Mouse (Mus musculus): ENCODE measurements around the gene Sptlc2.
"Not testable (repeated sequence)": the region's sequence is repeated elsewhere in the genome, so short reads cannot be mapped to it uniquely, and the experiment has no call there.

Sptlc2 gene

DNA sequence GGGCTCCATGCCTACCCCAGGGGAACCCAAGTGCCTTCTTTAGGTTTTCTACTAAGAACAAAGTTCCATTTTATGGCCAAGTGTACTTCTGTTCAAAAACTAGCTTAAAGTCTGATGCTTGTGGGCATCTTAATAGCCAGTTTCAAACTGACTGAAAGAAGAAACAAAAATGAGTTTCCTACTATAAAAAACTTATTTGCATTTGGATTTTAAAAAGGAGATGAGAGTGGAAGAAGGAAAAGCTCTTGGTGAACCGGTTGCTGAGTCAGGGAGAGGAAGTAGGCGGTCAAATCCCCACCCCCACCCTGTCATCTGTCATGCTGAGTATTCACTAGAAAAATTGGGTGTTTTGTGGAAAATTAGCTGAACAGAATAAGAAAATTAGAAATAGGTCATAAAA lies 57.9 kb downstream of the Sptlc2 start:
- in situ Hi-C loops (cut with MboI), result no loop called here

DNA sequence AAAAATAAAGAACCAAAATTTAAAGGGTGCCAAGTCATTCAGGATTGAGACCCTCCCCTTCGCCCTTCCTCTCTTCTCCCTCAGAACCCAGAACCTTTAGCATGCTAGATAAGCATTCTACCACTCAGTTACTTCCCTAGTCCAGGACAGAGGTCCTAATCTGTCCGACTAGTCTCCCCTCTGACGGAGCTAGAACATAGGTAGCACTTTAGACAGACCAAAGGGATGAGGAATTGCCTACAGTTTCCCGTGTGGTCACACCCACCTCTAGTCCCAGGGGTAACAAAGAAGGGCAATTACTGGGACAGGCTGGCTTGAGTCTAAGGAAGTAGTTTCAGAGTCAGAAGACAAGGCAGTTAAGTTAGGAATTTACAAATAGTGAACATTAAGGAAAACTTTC lies 60.1 kb downstream of the Sptlc2 start:
- in situ Hi-C loops (cut with MboI), result no loop called here

DNA sequence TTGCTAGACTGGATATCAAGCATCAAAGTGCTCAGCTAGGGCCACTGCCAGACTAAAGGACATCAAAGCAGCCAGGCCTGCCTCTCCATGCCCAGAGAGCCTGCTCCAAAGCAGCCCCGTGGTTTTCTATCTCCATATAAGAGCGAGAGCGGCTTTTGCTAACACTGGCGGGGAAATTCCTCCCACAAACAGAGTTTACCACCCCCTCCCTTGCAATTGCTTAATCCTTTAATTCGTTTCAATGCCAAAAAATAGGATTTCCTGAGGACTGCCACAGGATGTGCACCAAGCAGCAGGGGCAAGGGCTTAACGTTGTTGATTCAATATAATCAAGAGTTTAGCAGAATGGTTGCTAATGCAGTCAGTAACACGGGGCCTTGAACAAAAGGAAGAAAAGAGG lies 60.5 kb downstream of the Sptlc2 start:
- in situ Hi-C loops (cut with MboI), result no loop called here

DNA sequence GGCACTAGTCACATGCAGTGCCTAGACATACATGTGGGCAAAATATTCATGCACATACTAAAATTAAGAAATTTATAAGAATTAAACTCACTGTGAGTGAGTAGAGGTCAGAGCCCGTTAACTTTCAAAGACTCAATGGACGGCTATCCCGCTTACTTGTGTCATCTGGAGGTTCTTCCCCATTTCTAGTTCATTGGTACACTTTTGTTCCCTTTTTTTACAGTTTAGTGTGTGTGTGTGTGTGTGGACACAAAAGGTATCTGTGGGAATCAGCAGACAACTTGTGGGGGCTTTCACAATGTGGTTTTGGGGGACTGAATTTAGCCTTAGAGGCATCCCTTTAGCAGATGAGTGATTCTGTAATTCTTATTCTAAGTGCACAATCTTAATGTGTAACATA lies 62.7 kb downstream of the Sptlc2 start:
- in situ Hi-C loops (cut with MboI), result no loop called here

GRCm38 (mm10) chr12:87319229-87319628 lies 68.9 kb downstream of the Sptlc2 start:
- in situ Hi-C loops (cut with MboI), result no loop called here

GRCm38 (mm10) chr12:87317951-87318350 lies 70.2 kb downstream of the Sptlc2 start:
- in situ Hi-C loops (cut with MboI), result no loop called here

GRCm38 (mm10) chr12:87313098-87313497 lies 75.1 kb downstream of the Sptlc2 start:
- in situ Hi-C loops (cut with MboI), result no loop called here

DNA sequence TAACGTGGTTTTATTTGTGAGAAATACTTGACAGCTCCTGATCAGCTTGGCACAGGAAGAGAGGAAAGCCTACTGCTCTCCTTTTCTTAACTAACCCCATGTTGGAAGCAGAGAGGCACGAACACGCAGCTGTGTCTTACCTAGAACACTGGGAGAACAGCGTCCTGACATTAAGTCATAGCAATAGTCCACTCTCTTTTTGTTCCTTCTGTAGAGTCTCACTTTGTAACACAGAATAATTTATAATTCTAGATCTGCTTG lies 81.6 kb downstream of the Sptlc2 start:
- in situ Hi-C loops (cut with MboI), result not testable (repeated sequence)

DNA sequence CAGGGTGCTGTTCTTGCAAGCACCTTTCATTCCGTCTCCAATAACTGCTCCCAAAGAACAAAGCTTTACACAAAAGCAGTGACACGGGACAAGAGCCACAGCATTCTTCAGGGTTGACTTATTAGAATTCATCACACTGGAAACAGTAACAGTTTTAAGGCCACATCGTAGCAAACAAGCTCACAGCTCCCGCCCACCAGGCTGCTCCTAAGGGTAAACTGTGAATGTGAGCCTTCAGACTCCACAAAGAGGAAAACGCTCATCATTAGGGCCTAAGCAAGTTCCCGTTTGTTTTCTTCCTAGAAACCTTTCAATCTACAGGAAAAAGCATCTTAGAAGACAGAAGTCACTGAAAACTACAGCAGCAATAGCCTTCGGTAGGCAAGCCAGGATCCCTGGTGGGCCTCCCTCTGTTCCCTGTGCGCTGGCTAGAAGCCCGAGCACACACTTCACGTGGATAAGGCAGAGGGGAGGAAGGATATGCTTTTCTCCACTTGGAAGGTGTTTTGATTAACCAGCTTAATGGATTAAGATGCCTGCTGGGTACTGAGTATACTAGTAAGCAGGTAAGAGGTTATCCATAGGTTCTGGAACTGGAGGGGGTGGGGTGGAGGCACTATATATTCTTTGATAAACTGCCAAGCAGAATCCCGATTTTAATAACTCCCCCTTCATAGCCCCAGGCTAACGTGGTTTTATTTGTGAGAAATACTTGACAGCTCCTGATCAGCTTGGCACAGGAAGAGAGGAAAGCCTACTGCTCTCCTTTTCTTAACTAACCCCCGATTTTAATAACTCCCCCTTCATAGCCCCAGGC lies 82.2 kb downstream of the Sptlc2 start:
- in situ Hi-C loops (cut with MboI), result no loop called here

DNA sequence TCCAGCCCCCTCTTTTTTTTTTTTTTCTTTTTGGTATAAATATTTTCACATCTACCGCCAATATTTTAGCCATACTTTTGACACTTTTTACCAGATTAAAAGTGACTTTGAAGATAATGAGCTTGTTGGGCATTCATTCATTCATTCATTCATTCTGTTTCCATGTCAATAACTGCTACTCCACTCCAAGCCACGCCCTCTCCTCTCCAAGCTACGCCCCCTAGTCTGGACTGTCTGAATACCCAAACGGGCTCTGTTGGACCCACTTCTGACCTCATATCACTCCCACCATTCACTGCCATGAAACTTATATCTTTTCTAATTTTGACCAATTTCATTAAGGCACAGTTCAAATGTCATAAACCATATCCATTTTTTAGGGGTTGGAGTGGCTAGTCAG lies 87.0 kb downstream of the Sptlc2 start:
- in situ Hi-C loops (cut with MboI), result no loop called here

DNA sequence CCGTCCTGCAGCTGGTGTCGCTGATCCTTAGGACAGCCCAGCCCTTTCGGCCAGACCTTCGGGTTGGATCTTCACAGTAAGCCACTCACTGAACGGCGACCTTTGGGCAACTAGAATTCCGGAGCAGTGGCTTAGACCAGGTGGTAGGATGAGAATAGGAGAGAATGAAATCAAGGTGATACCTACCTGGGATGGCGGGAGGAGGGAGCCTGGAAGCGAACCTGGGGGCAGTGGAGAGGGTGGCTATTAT lies 87.8 kb downstream of the Sptlc2 start:
- in situ Hi-C loops (cut with MboI), result no loop called here

DNA sequence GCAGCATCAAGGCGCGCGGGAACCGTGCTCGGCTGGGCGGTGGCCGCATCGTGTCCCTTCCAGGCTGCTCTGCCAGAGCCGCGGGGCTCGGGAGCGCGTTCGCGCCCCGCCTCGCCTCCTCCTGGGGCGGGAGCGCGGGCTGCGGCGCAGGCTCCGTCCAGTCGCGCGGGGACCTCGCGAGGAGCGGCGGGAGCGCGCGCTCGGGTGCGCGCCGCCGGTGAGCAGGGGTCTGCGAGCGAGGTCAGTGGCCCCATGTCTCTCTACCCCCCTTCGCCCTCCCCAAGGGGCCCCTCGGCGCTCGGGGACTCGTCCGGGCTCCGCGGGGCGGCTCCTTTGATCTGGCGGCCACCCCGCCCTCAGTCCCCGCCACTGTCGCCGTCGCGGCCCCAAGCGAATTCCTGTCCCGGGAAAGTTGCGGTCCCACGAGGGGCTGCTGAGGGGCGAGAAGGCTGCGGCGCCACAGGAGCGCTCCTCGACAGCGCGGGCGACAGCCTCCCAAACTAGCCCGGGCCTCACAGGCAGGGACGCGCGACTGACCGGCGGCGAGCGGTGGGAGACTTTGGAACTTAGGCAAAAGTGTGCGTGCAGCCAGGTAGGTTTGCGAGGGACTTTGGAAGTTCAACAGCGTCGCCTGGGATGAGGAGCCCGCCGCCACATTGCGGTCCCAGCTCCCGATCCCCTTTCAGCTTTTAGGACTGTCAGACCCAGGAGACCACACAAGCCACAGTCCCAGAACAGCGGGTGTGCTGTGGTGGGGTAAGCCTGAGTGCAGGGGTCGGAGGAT lies 88.3 kb downstream of the Sptlc2 start, which contains the start of gene Ism2:
TSS of gene Ism2 (minus strand) at position 49 of the 784 bp plus-strand sequence.
- in situ Hi-C loops (cut with MboI), result no loop called here

DNA sequence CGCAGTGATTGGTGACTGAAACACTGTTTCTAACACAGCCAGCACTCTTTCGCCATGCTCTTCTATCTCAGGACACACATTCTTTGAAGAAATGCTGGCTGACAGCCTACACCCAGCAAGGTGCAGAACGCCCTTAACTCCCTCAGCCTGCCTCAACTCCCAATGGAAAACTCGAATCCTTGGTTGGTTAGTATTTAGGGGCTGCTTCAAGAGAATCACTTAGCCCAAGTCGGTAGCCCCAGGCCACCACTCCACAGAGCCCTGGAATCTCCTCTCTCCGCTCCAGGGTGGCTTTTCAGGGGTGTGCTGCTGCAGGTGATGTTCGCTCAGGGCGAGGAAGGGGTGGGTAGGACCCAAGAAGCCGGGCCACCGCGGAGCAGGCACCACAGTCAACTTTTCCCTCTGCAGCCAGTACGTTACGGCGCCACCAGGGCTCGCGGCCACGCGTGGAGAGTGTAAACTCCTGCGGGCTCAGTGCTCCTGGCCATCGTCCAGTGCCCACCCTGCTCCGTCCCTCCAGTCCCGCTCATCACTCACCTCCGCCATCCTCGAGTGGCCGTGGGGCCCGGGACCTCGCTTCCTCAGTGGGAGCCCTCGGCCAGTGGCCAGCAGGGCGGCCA lies 89.0 kb downstream of the Sptlc2 start:
- in situ Hi-C loops (cut with MboI), result no loop called here

DNA sequence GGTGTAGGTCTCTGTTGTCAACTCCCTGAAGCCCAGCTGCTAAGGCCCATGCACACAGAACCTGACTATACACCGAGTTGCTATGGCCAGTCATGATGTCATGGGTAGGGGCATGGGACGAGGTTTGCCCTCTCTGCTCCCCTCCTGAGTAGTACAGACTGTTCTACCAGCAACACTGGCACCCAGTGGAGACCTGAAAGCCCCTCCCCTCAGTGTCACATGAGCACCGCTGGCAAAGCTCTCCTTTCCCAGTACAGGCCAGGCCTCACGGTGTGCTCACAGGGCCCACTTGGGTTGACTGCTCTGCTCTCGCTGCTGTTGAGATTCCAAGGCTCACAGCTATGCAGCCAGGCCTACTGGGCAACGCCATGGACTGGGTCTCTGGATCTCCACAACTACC lies 94.2 kb downstream of the Sptlc2 start:
- in situ Hi-C loops (cut with MboI), result no loop called here

GRCm38 (mm10) chr12:87289100-87289499 lies 99.1 kb downstream of the Sptlc2 start:
- in situ Hi-C loops (cut with MboI), result no loop called here

DNA sequence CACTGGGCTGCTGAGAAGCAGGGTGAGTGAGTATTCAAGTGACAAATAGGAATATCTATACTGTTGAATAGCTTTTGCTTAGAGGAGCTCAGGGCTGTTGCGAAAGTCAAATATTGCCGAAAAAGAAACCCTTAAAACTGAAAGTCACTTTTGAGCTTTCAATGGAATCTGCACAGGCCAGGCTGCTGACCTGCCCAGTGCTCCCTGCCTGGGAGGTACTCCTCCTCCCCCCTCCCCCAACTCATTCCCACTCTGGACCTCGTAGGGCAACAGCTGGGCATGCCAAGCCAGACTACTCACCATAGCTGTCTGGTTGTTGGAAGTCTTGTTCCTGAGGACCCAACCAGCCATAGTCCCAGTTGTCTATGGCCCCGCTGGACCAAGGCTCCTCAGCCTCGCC lies 103.4 kb downstream of the Sptlc2 start:
- in situ Hi-C loops (cut with MboI), result no loop called here

- in situ Hi-C loops (cut with MboI), result no loop called here
Observed at GRCm38 (mm10) chr12:87284268-87284667, 103.9 kb downstream of the Sptlc2 start.

- in situ Hi-C loops (cut with MboI), result no loop called here
Observed at GRCm38 (mm10) chr12:87283706-87284105, 104.4 kb downstream of the Sptlc2 start.

DNA sequence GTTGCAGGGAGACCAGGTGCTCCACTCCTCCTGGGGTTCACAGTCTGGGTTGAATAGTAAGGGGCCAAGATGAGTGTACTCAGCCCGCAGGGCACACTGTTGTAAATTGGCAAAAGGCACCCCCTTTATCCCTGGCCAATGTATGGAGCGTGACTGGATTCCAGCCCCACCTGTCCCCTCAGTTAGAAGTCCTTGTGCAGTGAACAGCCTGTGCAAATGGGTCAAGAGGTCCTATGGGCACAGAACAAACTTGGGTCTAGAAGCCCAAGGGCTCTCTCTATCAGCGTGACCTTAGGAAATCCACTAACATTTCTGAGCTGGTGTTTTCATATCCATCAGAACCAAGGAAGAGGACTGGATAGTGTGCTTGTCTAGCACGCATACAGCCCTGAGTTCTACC lies 105.4 kb downstream of the Sptlc2 start:
- in situ Hi-C loops (cut with MboI), result no loop called here

- in situ Hi-C loops (cut with MboI), result no loop called here
Observed at GRCm38 (mm10) chr12:87281766-87282165, 106.4 kb downstream of the Sptlc2 start.

DNA sequence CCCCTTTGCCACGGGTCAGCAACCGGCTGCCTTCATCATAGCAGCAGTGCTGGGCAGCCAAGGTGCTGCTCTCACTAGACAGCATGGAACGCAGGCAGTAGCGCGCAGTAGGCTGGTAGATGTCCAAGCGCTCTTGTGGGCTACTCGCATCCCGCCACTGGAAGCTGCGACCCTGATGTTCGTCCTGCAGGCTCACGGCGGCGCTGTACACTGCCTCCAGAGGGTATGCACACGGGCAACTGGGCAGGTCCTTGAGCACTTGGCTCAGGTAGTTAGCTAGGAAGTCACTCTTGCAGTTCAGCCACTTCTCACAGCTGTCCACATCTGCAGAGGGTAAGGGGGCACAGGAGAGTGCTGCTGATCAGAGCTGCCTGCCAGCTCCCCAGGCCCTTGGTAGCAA lies 108.3 kb downstream of the Sptlc2 start:
- in situ Hi-C loops (cut with MboI), result no loop called here

GRCm38 (mm10) chr12:87279350-87279749 lies 108.8 kb downstream of the Sptlc2 start:
- in situ Hi-C loops (cut with MboI), result no loop called here

GRCm38 (mm10) chr12:87278118-87278730 lies 109.9 kb downstream of the Sptlc2 start:
- in situ Hi-C loops (cut with MboI), result no loop called here
